Mouse (Mus musculus) hindbrain, embryonic 12.5 days (tissue): ENCODE data around the gene G6pc. TPM values are rescaled to one million over a fixed set of nuclear protein-coding genes. Genes with fewer than 3 reads are reported as not detected.
"Not testable (repeated sequence)": the region's sequence is repeated elsewhere in the genome, so short reads cannot be mapped to it uniquely, and the experiment has no call there.

ENCODE experiments used
- ATAC-seq: fragments of 200-750 bp; cut with Nextera tagmentation; 2 replicates; pipeline ENCODE4 v1.8.0; 2017; ENCODE audit warnings: moderate TSS enrichment; ENCODE audit not compliant: low FRiP score
- H3K27ac ChIP-seq: fragments of 300-500 bp; sonication (generic); 2 replicates; pipeline ENCODE4 v1.5.1; 2016; ENCODE audit warnings: mild to moderate bottlenecking
- H3K27me3 ChIP-seq: fragments of 300-500 bp; sonication (generic); 2 replicates; pipeline ENCODE4 v1.6.1; 2016; ENCODE audit warnings: mild to moderate bottlenecking
- H3K36me3 ChIP-seq: fragments of 300-500 bp; sonication (generic); 2 replicates; pipeline ENCODE4 v1.6.1; 2016; ENCODE audit warnings: mild to moderate bottlenecking
- H3K4me1 ChIP-seq: fragments of 300-500 bp; sonication (generic); 2 replicates; pipeline ENCODE4 v1.6.1; 2016
- H3K4me2 ChIP-seq: fragments of 300-500 bp; sonication (generic); replicated peaks from 2 replicates; pipeline ENCODE4 v1.6.1; 2016; ENCODE audit warnings: mild to moderate bottlenecking
- H3K4me3 ChIP-seq: fragments of 300-500 bp; sonication (generic); 2 replicates; pipeline ENCODE4 v1.5.1; 2016; ENCODE audit warnings: mild to moderate bottlenecking
- H3K9ac ChIP-seq: fragments of 300-500 bp; sonication (generic); 2 replicates; pipeline ENCODE4 v1.6.1; 2016; ENCODE audit warnings: mild to moderate bottlenecking, moderate library complexity
- H3K9me3 ChIP-seq: fragments of 300-500 bp; sonication (generic); replicated peaks from 2 replicates; pipeline ENCODE4 v1.6.1; 2016; ENCODE audit warnings: mild to moderate bottlenecking
- WGBS: fragments of 180-500 bp; shearing (Covaris S2); methylation state at CpG from one replicate; pipeline ENCODE4 v1.1.7; 2016; 5-methylcytosine and 5-hydroxymethylcytosine counted together
- polyA plus RNA-seq: library from polyadenylated mRNA; unstranded; fragments of >200 nt; fragmentation: Nextera tagmentation; extraction: Ambion mirVana; gene quantifications from 2 replicates; pipeline ENCODE4 v1.2.1, GENCODE M21; 2016

The G6pc gene
- not detected in 2 replicates for polyA plus RNA-seq

DNA sequence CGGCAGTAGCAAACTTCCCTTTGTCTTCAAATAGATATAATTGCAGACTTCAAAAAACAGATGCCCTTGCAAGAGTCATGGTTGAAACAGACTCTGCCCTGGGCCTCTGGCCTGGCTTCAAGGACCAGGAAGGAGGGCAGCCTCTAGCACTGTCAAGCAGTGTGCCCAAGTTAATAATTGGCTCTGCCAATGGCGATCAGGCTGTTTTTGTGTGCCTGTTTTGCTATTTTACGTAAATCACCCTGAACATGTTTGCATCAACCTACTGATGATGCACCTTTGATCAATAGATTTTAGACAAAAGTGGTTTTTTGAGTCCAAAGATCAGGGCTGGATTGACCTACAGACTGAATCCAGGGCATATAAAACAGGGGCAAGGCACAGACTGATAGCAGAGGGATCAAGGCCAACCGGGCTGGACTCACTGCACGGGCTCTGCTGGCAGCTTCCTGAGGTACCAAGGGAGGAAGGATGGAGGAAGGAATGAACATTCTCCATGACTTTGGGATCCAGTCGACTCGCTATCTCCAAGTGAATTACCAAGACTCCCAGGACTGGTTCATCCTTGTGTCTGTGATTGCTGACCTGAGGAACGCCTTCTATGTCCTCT lies at the start of gene G6pc:
Gene G6pc, plus strand, starts transcription at position 236 of the 610 bp plus-strand sequence.
- WGBS = 86% methylated on average over 8 of the region's 8 CpGs
- Histone ChIP-seq H3K9me3 (no peaks in the 10 kb centered on the region), H3K4me1 (no peaks in the 10 kb centered on the region), H3K27me3 (no peaks in the 10 kb centered on the region), H3K4me2 (no peak within 1 kb of the TSS), H3K4me3 (no peak within 1 kb of the TSS), H3K27ac (no peak within 1 kb of the TSS), H3K36me3 (no peaks in the 10 kb centered on the region), H3K9ac (no peak within 1 kb of the TSS)
- ATAC-seq = no peak

DNA sequence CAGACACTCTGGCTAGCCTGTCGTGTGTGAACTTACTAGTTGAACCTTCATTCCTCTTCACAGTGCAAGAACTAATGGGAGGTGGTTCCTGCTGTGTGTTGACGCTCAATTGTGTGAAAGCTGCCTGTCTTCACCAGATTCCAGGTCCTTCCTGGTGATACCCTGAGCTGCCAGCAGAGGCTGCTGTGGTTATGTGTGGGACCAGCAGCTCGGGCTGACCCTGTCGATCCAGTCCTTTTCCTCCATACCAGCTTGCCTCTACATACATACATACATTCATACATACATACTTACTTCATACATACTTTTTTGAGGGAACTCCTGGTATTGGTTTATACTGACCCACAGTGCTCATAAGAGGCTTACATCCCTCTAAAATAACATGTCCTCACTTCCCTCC lies 43.8 kb upstream of the G6pc start:
- no peak overlapping the region for H3K9ac ChIP-seq
- WGBS = 14% methylated on average over 4 of the region's 4 CpGs
- no peak overlapping the region for H3K4me3 ChIP-seq
- no peak overlapping the region for H3K27ac ChIP-seq
- H3K27me3 ChIP-seq = no peaks in the 10 kb centered on the region
- H3K9me3 ChIP-seq = no peaks in the 10 kb centered on the region
- no peak overlapping the region for H3K4me2 ChIP-seq
- H3K36me3 ChIP-seq = peaks cover 76% of the 10 kb centered on the region
- ATAC-seq = no peak
- no peaks in the 10 kb centered on the region for H3K4me1 ChIP-seq

GRCm38 (mm10) chr11:101324763-101325162 lies 42.6 kb upstream of the G6pc start, which contains the start of gene Aoc2:
Aoc2 (plus strand) TSS chr11:101325063.
- ATAC-seq = no peak
- Histone ChIP-seq H3K36me3 (peaks cover 64% of the 10 kb centered on the region), H3K27me3 (no peaks in the 10 kb centered on the region), H3K9me3 (no peaks in the 10 kb centered on the region), H3K4me1 (no peaks in the 10 kb centered on the region), H3K9ac (no peak within 1 kb of the TSS), H3K27ac (no peak within 1 kb of the TSS), H3K4me2 (no peak within 1 kb of the TSS), H3K4me3 (no peak within 1 kb of the TSS)
- WGBS = 96% methylated on average over 5 of the region's 5 CpGs

- not testable (repeated sequence) for H3K4me2 ChIP-seq, H3K4me1 ChIP-seq, H3K4me3 ChIP-seq, H3K27ac ChIP-seq, H3K9me3 ChIP-seq, ATAC-seq, H3K27me3 ChIP-seq, H3K9ac ChIP-seq
- H3K36me3 ChIP-seq = peaks cover 60% of the 10 kb centered on the region
- 94% methylated on average over 11 of the region's 11 CpGs for WGBS
Measured at GRCm38 (mm10) chr11:101325201-101325600, 42.2 kb upstream of the G6pc start.

DNA sequence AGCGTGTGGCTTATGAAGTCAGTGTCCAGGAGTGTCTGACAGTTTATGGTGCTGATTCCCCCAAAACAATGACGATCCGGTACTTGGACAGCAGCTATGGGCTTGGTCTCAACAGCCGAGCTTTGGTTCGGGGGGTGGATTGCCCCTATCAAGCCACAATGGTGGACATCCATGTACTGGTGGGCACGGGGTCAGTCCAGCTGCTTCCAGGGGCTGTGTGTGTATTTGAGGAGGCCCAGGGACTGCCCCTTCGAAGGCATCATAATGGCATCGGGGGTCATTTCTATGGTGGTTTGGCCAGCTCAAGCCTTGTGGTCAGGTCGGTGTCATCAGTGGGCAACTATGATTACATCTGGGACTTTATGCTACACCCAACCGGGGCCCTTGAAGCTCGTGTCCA lies 41.2 kb upstream of the G6pc start:
- H3K27me3 ChIP-seq = no peaks in the 10 kb centered on the region
- H3K36me3 ChIP-seq = peaks cover 50% of the 10 kb centered on the region
- no peak overlapping the region for H3K4me3 ChIP-seq
- H3K4me2 ChIP-seq = no peak overlapping the region
- no peaks in the 10 kb centered on the region for H3K4me1 ChIP-seq
- H3K9me3 ChIP-seq = no peaks in the 10 kb centered on the region
- no peak overlapping the region for H3K9ac ChIP-seq
- no peak for ATAC-seq
- no peak overlapping the region for H3K27ac ChIP-seq
- WGBS = 86% methylated on average over 11 of the region's 11 CpGs

DNA sequence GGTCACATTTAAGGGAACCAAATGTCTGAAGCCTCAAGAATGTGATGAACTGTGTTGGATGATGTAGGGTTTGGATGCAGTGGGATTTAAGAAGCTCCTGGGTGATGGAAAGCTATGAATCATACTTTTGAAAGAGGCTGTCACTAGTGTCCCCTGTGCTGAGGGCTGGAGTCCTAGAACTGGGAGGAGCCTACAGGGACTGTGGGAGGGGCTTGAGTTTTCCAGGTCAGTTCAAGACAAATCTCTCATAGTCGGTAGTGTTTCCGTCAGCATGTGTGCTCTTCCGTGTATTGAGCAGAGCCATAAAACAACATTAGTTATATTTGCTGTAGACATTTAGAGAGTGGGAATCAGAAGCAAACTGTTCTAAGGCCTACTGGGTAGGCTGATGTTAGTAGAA lies 40.0 kb upstream of the G6pc start:
- Histone ChIP-seq H3K27me3 (no peaks in the 10 kb centered on the region), H3K9me3 (no peaks in the 10 kb centered on the region), H3K4me1 (no peaks in the 10 kb centered on the region), H3K27ac (no peak overlapping the region), H3K4me3 (no peak overlapping the region), H3K36me3 (peaks cover 39% of the 10 kb centered on the region), H3K4me2 (no peak overlapping the region), H3K9ac (no peak overlapping the region)
- ATAC-seq = no peak
- 51% methylated on average over 3 of the region's 3 CpGs for WGBS

- H3K4me1 ChIP-seq = peaks cover 4% of the 10 kb centered on the region
- H3K9ac ChIP-seq = no peak overlapping the region
- H3K4me3 ChIP-seq = no peak overlapping the region
- WGBS = 79% methylated on average over 6 of the region's 6 CpGs
- H3K36me3 ChIP-seq = peaks cover 21% of the 10 kb centered on the region
- no peak overlapping the region for H3K27ac ChIP-seq
- H3K4me2 ChIP-seq = no peak overlapping the region
- H3K27me3 ChIP-seq = no peaks in the 10 kb centered on the region
- no peaks in the 10 kb centered on the region for H3K9me3 ChIP-seq
- no peak for ATAC-seq
Measured at GRCm38 (mm10) chr11:101328941-101329635, 38.3 kb upstream of the G6pc start.

DNA sequence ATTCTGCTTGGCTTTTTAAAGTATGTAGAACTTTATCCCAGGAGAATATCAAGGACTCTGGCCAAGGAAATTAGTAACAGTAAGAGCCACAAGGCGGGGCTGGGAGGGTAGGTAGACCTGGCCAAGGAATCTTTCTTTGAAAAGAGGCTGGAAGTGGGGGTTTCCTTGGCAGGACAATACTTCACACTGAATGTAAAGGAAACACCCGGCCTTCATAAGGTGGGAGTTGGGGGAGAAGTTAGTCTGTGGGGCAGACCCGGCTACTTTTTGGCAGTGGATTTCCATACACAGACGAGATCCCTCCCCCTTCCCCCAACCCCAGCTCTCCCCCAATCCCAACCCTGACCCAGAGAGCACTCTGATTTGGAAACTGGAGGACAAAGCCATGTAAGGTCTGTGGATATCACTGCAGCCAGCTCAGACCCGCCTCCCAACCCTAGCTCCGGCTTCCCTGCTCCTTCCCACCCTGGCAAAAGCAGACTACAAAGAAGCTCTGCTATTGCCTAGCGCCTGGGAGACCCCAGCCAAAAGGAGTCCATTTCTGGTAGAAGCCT lies 36.9 kb upstream of the G6pc start, which contains the start of gene Aoc3:
Gene Aoc3, plus strand, starts transcription at position 235 of the 554 bp plus-strand sequence.
- H3K27me3 ChIP-seq = no peaks in the 10 kb centered on the region

DNA sequence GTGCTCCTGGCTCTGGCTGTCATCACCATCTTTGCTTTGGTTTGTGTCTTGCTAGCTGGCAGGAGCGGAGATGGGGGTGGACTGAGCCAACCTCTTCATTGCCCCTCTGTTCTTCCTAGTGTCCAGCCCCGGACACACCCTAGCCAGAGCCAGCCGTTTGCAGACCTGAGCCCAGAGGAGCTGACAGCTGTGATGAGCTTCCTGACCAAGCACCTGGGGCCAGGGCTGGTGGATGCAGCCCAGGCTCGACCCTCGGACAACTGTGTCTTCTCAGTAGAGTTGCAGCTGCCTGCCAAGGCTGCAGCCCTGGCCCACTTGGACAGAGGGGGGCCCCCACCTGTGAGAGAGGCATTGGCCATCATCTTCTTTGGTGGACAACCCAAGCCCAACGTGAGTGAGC lies 36.4 kb upstream of the G6pc start:
- H3K27ac ChIP-seq, ATAC-seq, H3K36me3 ChIP-seq, H3K4me2 ChIP-seq, H3K4me3 ChIP-seq, H3K9me3 ChIP-seq, H3K9ac ChIP-seq, H3K27me3 ChIP-seq: not testable (repeated sequence)
- peaks cover 11% of the 10 kb centered on the region for H3K4me1 ChIP-seq
- WGBS = 71% methylated on average over 6 of the region's 6 CpGs

More for the DNA sequence above, 36.9 kb upstream of the G6pc start, which contains the start of gene Aoc3:
- Histone ChIP-seq H3K9me3 (no peaks in the 10 kb centered on the region), H3K4me1 (peaks cover 11% of the 10 kb centered on the region), H3K9ac (no peak within 1 kb of the TSS), H3K4me3 (no peak within 1 kb of the TSS), H3K36me3 (peaks cover 7% of the 10 kb centered on the region), H3K4me2 (no peak within 1 kb of the TSS), H3K27ac (no peak within 1 kb of the TSS)
- 69% methylated on average over 7 of the region's 7 CpGs for WGBS
- no peak for ATAC-seq

GRCm38 (mm10) chr11:101332537-101332936 lies 34.8 kb upstream of the G6pc start:
- Histone ChIP-seq H3K4me1 (peaks cover 14% of the 10 kb centered on the region), H3K36me3 (no peaks in the 10 kb centered on the region), H3K4me3 (no peak overlapping the region), H3K27ac (no peak overlapping the region), H3K27me3 (no peaks in the 10 kb centered on the region), H3K9me3 (no peaks in the 10 kb centered on the region), H3K4me2 (no peak overlapping the region), H3K9ac (no peak overlapping the region)
- 82% methylated on average over 3 of the region's 3 CpGs for whole genome bisulfite sequencing
- ATAC-seq = no peak

GRCm38 (mm10) chr11:101334023-101334422 lies 33.3 kb upstream of the G6pc start:
- peaks cover 25% of the 10 kb centered on the region for H3K4me1 ChIP-seq
- no peaks in the 10 kb centered on the region for H3K9me3 ChIP-seq
- no peak overlapping the region for H3K4me3 ChIP-seq
- H3K9ac ChIP-seq = no peak overlapping the region
- no peak for ATAC-seq
- 27% methylated on average over 10 of the region's 10 CpGs for WGBS
- no peak overlapping the region for H3K27ac ChIP-seq
- H3K36me3 ChIP-seq = no peaks in the 10 kb centered on the region
- no peaks in the 10 kb centered on the region for H3K27me3 ChIP-seq
- no peak overlapping the region for H3K4me2 ChIP-seq

DNA sequence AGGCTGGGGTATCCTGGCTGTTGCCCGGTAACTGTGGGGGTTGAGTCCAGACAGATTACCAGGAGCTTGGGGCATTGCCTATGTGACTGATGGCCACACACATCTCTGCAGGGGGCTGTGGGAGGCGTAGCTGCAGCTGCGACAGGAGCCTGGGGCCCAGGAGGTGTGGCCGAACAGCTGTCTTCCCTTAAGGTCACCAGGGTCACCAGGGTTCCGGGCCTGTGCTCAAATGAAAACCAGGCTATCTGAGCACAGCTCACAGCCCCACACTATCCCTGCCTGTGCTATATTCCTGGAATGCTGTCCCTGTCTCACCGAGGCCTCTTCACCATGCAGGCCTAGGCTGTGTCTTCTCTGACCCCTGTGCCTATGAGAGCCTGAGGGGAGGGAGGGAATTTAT lies 32.8 kb upstream of the G6pc start:
- Histone ChIP-seq H3K27me3 (no peaks in the 10 kb centered on the region), H3K27ac (no peak overlapping the region), H3K4me2 (no peak overlapping the region), H3K4me1 (peaks cover 25% of the 10 kb centered on the region), H3K9ac (no peak overlapping the region), H3K36me3 (no peaks in the 10 kb centered on the region), H3K9me3 (no peaks in the 10 kb centered on the region), H3K4me3 (no peak overlapping the region)
- ATAC-seq = no peak
- WGBS = 7% methylated on average over 6 of the region's 6 CpGs
